25 mouse cellular contexts compared by ENCODE assay signal in the genomic region with DNA sequence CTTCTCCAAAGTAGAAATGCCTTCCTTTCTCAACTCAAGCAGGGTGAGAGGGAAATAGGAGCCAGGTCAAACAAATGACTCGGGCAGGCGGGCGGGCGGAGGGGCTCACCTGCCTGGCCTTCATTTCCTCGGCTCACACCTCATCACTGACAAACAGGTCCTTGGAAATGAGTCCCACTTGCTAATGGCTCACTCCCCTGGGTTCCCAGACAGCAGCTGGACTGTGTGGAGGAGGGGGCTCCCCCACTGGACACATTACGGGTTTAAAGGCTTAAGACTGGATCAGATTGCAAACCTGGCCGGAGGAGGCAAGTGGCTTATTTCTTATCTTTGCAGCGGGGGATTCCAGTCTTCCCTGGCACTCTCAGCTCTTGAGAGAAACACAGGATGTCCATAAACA. TPM values are rescaled to one million over a fixed set of nuclear protein-coding genes. Genes with fewer than 3 reads are reported as not detected.
A peak's percentile ranks its signal among the peaks of the same experiment; 100 is the strongest.
DNase-seq lines count a peak whose midpoint lies in the region; ATAC-seq and TF ChIP-seq lines count a peak whose summit lies in the region.
"Had no signal": no experiment of that assay in that cellular context is flagged by ENCODE, and none has a peak within 500 bp of the region (broad histone marks: within the 10 kb centered on the region; RNA-seq: fewer than 3 reads in every experiment).

No protein-coding gene starts in this region.

- DNase-seq in embryo, embryonic 9.5 days (ENCODE audit: extremely low spot score) = peak; percentile 21
- no peak for DNase-seq in embryo, embryonic 11 days
- DNase-seq in embryonic facial prominence, embryonic 10.5 days (ENCODE audit: low spot score) = peak; percentile 36
- peak; percentile 66 for DNase-seq in limb, embryonic 11.5 days (ENCODE audit: low spot score)
- DNase-seq in retina, postnatal 7 days (ENCODE audit: low read depth, low spot score) = peak; percentile 53
- DNase-seq in gastrocnemius, adult 2 months = no peak
- no peak for DNase-seq in left cerebral cortex, adult 18-20 months (ENCODE audit: low spot score in 2 of 2)
- DNase-seq: adrenal gland, postnatal 10 days; cerebellum, adult 11-12 months; cerebellum, adult 9-10 months; cerebellum, postnatal 25 days; gastrocnemius, postnatal 36 days; heart, adult 11 months; heart, postnatal 4 days had no signal

- no peak overlapping the region for H3K9ac ChIP-seq in limb, embryonic 11.5 days (ENCODE audit: low read length)
- H3K9ac ChIP-seq: embryonic facial prominence, embryonic 15.5 days; heart, embryonic 13.5 days; hindbrain, embryonic 12.5 days had no signal

- peaks cover 19% of the 10 kb centered on the region for H3K4me1 ChIP-seq in embryonic facial prominence, embryonic 10.5 days
- peaks cover 13% of the 10 kb centered on the region; the same call in 1 of the 2 replicates for H3K4me1 ChIP-seq in limb, embryonic 11.5 days (ENCODE audit: control insufficient read depth, insufficient read depth, low read length)
- H3K4me1 ChIP-seq: embryonic facial prominence, embryonic 15.5 days; heart, embryonic 13.5 days; hindbrain, embryonic 12.5 days had no signal

- H3K9me3 ChIP-seq in embryonic facial prominence, embryonic 10.5 days = no peaks in the 10 kb centered on the region
- no peaks in the 10 kb centered on the region for H3K9me3 ChIP-seq in limb, embryonic 11.5 days (ENCODE audit: control insufficient read depth, low read length)
- H3K9me3 ChIP-seq: embryonic facial prominence, embryonic 15.5 days; forebrain, embryonic 10.5 days; heart, embryonic 13.5 days; hindbrain, embryonic 12.5 days had no signal

- H3K4me2 ChIP-seq in limb, embryonic 11.5 days (ENCODE audit: low read depth, severe bottlenecking) = no peak overlapping the region
- H3K4me2 ChIP-seq: embryonic facial prominence, embryonic 15.5 days; heart, embryonic 13.5 days; hindbrain, embryonic 12.5 days had no signal

- ATAC-seq in limb, embryonic 11.5 days (ENCODE audit: insufficient number of reproducible peaks, low FRiP score, low TSS enrichment, low read depth) = no peak
- ATAC-seq: forebrain, embryonic 14.5 days; hindbrain, embryonic 16.5 days had no signal

- H3K27ac ChIP-seq in embryonic facial prominence, embryonic 10.5 days (replicated peaks) = no peak overlapping the region; the same call in 1 of the 2 replicates
- no peak overlapping the region for H3K27ac ChIP-seq in limb, embryonic 11.5 days (replicated peaks; ENCODE audit: low read depth, low read length)
- H3K27ac ChIP-seq in gastrocnemius, adult 2 months = no peak overlapping the region
- H3K27ac ChIP-seq: embryonic facial prominence, embryonic 15.5 days; forebrain, embryonic 10.5 days; heart, embryonic 13.5 days; hindbrain, embryonic 12.5 days had no signal

- no peaks in the 10 kb centered on the region for H3K36me3 ChIP-seq in embryonic facial prominence, embryonic 10.5 days (replicated peaks)
- H3K36me3 ChIP-seq in limb, embryonic 11.5 days (ENCODE audit: control insufficient read depth, insufficient read depth, low read length) = no peaks in the 10 kb centered on the region
- H3K36me3 ChIP-seq: embryonic facial prominence, embryonic 15.5 days; forebrain, embryonic 10.5 days; heart, embryonic 13.5 days; hindbrain, embryonic 12.5 days had no signal

- 44% methylated on average over 8 of the region's 8 CpGs for WGBS in embryonic facial prominence, embryonic 10.5 days
- WGBS in limb, embryonic 11.5 days = 9% methylated on average over 8 of the region's 8 CpGs

- intact Hi-C loops in gastrocnemius, adult 2 months (cut with DNase I) = no loop called here

- TF ChIP-seq CTCF in gastrocnemius, adult 2 months (IDR thresholded peaks at IDR 0.05) = no peak

- H3K27me3 ChIP-seq in embryonic facial prominence, embryonic 10.5 days (replicated peaks; ENCODE audit: low read depth, poor library complexity, severe bottlenecking) = peaks cover 22% of the 10 kb centered on the region
- H3K27me3 ChIP-seq in limb, embryonic 11.5 days (ENCODE audit: control insufficient read depth, insufficient read depth, low read length) = peaks cover under 1% of the 10 kb centered on the region; the same call in 1 of the 2 replicates

- H3K4me3 ChIP-seq in embryonic facial prominence, embryonic 10.5 days = no peak overlapping the region
- H3K4me3 ChIP-seq in limb, embryonic 11.5 days (ENCODE audit: low read depth, low read length) = no peak overlapping the region
- no peak overlapping the region for H3K4me3 ChIP-seq in gastrocnemius, adult 2 months
- H3K4me3 ChIP-seq: embryonic facial prominence, embryonic 15.5 days; erythroblast, embryonic 14.5 days; forebrain, embryonic 10.5 days; heart, embryonic 13.5 days; hindbrain, embryonic 12.5 days had no signal

RNA-seq across cellular contexts. Expression of a gene that starts 13.1 kb away (rescaled TPM):
- polyA plus RNA-seq in embryonic facial prominence, embryonic 10.5 days (2016; fragmentation: Nextera tagmentation; extraction: Ambion mirVana) = 11.8 and 20.4 TPM in 2 replicates
- 24.4 and 33.2 TPM in 2 replicates for polyA plus RNA-seq in limb, embryonic 11.5 days (2014; fragmentation: Nextera tagmentation; extraction: Ambion mirVana)
- under 1 TPM in 1 of 2 experiments, not detected in 1; 0.42 TPM for total RNA-seq in gastrocnemius, adult 2 months (2021)
- total RNA-seq in left cerebral cortex, adult 18-20 months (2021) = not detected
- total RNA-seq: gastrocnemius, adult 8-10 months; gastrocnemius, postnatal 36 days; MEL had no signal
- polyA plus RNA-seq: C2C12; erythroblast, embryonic 14.5 days; heart, postnatal 0 days had no signal

Comparison
In these comparisons a context has a peak if more than half of its experiments do, and no peak if none do; other contexts are left out.
1. DNase-seq: peak in embryo, embryonic 9.5 days (single experiment), embryonic facial prominence, embryonic 10.5 days (single experiment), limb, embryonic 11.5 days (single experiment) and retina, postnatal 7 days (single experiment); none in embryo, embryonic 11 days (single experiment), gastrocnemius, adult 2 months (single experiment) and left cerebral cortex, adult 18-20 months (0 of 2).